Mouse (Mus musculus): ENCODE data around the gene Alkal2. TPM values are rescaled to one million over a fixed set of nuclear protein-coding genes. Genes with fewer than 3 reads are reported as not detected.

Gene Alkal2
- polyA plus RNA-seq, 1 experiment from 2014 or later = 0.89 TPM

DNA sequence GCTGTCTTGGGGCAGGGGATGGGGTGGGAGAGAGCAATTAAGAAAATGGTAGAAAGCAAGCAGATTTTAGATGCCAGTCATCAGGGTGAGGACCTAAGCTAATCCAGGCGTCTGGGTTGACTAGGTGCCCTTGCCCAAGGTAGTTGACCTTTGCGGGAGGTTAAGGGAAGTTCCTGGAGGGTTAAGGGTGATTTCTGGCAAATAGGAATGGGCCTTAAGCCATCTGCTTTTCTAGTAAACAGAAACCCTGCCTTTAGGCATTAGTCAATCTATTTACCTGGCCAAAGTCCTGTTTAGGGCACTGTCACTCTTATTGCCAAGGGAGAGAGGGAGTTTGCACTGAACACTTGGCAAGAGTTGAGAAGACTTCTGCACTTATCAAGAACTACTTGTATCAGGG lies 52.8 kb downstream of the Alkal2 start:
- DNase-seq (ENCODE audit: low spot score) = no peak
- no peak overlapping the region for H3K27ac ChIP-seq (ENCODE audit: low read depth)
- H3K36me3 ChIP-seq (ENCODE audit: control insufficient read depth, insufficient read depth, low read length) = 0 out of 2 replicates have a peak, but pooled peaks cover 7% of the 10 kb centered on the region
- H3K4me2 ChIP-seq (ENCODE audit: low read length) = no peak overlapping the region
- no peaks in the 10 kb centered on the region for H3K9me3 ChIP-seq (ENCODE audit: control insufficient read depth, low read length)
- H3K4me3 ChIP-seq (ENCODE audit: low read depth, low read length) = no peak overlapping the region
- no peaks in the 10 kb centered on the region for H3K4me1 ChIP-seq (replicated peaks; ENCODE audit: control insufficient read depth, insufficient read depth, low read length)
- 72% methylated on average over 2 of the region's 2 CpGs for WGBS
- no peak overlapping the region for H3K9ac ChIP-seq (ENCODE audit: low read length)
- no peak for ATAC-seq (replicated peaks; ENCODE audit: low FRiP score, low TSS enrichment, low read depth)
- H3K27me3 ChIP-seq (replicated peaks; ENCODE audit: control insufficient read depth, insufficient read depth, low read length) = no peaks in the 10 kb centered on the region

Other genes starting within 250 kb of the Alkal2 start
- gene Acp1, start 27.3 kb downstream of the Alkal2 start, polyA plus RNA-seq (2014; fragmentation: Nextera tagmentation; extraction: Ambion mirVana) = 194 and 198 TPM in 2 replicates
- gene Sh3yl1, start 27.3 kb downstream of the Alkal2 start, polyA plus RNA-seq (2014; fragmentation: Nextera tagmentation; extraction: Ambion mirVana) = 17.7 and 18.7 TPM in 2 replicates
- 4.9 and 5.1 TPM in 2 replicates for gene Fam110c, start 189.5 kb downstream of the Alkal2 start, polyA plus RNA-seq (2014; fragmentation: Nextera tagmentation; extraction: Ambion mirVana)